Mouse (Mus musculus) fibroblast of lung, adult 2 months (primary cell): ENCODE measurements around the gene A930018P22Rik.

Source experiments
- DNase-seq: peaks from one replicate; pipeline ENCODE4 v3.0.0-alpha.2; 2011; ENCODE audit warnings: low read depth

A930018P22Rik gene

DNA sequence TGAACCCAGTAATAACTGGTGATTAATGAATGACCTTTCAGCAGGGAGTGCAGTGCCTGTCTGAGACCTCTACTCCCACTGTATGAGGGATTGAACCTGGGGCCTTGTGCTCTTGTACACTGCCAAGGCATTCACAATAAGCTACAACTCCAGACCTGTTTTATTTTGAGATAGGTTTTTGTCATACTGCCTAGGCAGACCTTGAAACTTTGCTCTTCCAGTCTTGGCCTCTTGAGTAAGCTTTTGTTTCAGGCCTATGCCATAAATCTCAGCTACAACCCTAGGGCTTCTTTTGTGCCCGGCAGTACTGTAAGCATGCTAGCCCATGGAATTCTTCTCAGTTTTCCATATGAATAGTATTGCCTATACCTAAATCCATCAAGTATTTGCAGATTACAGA, 3.5 kb upstream of the A930018P22Rik start:
- no peak for DNase-seq

DNA sequence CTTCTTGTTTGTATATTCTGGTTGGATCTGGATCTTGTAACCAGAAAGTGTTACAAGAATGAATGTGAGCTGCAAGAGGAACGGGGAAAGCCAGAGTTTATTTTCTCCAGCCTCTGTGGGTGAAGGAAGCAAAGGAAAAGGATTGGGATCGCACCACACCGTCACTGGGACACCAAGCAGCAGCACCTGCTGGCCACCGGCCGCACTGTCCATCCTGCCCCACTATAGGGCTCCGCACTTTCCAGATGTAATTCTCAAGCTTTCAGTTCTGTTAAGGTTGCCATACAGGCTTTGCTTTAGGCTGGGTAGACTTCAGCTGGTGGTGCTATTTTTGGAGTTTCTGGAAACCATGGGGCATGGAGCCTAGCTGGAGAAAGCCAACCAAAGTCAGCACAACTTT, 2.3 kb upstream of the A930018P22Rik start:
- DNase-seq, result no peak

DNA sequence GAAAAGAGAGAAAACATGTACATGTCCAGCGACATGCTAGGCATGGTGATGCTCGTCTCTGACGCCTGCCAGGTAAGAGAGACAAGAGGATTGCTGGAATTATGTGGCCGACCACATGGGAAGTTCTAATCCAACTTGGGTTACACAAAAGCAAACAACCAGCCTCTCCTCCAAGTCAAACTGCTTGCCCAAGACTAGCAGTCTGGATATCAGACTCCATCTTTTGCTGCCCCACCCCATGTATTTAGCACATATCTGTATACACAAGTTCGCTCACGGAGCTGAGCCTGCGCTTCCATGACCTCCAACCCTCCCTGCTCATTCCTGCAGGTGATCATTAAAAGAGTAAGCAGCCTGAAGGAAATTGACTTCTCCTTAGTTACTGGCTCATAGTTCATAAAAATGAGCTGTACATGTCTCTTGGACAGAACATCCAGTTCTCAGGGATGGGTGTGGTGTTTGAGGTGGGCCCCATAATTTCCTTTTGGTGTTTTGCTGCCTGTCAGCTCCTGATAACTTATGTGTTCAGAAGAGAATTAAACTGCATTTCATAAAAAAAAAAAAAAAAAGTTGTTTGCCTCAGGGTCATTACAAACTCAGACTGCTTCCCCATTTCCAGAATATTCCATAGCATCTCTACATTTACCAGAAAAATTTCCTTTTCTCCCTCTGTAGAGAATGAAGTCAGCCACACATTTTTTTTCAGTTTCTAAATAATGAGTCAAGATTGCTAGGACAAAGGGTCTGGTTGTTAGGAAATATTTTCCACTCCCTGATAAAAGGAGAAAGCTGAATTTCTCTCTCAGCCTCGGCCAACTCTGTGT, 676 bp upstream of the A930018P22Rik start:
- DNase-seq, result no peak

GRCm38 (mm10) chr2:104123540-104123939, 971 bp downstream of the A930018P22Rik start:
- no peak for DNase-seq

DNA sequence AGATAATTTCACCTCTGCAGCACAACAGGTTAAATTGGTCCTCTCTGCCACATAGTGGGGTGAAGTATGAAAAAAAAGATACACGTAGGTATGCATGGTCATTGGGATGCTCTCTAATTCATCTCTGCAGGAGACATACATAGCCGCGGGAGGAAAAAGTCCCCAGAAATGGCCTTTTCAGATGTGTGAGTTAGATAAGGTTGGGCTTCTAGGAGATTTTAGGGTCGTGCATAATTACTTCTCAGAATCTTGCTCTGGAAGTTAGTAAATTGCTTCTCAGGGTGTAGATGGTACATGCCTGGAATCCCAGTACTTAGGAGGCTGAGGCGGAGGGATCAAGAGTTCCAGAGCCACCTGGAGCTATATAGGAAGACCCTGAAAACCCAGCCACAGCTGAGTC, 1.5 kb downstream of the A930018P22Rik start:
- no peak for DNase-seq

DNA sequence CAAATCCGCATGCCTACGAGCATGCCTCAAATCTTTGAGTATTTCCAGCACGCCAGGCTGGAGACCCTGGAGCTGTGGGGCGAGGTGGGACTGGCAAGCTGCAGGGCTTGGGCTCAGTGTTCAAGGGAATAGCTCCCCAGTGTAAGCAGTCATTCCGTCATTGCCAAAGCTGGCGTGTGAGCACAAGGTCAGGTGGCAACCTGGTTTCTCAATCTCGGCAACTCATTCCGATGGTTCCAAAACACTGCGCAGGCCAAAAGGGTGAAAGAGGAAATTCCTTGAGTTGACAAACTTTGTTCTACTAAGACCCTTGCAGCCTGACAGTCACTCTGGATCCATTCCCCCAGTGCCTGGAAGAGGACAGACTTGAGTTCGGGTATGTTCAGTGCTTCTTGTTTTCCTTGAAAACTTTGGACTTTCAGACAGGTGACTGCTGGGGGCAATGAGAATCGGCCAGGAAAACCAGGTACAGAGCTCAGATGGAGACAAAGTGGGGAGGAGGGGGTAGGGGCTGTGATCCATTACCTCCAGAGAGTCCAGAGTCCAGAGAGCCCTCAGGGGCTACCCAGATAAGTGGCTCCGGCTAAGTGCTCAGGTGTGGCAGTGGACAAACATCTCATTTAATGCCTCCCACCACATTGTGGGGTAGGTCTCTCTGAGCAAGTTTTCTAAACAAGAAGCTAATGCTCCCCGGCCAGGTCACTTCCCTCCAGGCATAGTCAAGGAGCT, 6.4 kb downstream of the A930018P22Rik start:
- no peak for DNase-seq

- no peak for DNase-seq
These were observed 7.6 kb downstream of the A930018P22Rik start for GRCm38 (mm10) chr2:104130165-104130564.

DNA sequence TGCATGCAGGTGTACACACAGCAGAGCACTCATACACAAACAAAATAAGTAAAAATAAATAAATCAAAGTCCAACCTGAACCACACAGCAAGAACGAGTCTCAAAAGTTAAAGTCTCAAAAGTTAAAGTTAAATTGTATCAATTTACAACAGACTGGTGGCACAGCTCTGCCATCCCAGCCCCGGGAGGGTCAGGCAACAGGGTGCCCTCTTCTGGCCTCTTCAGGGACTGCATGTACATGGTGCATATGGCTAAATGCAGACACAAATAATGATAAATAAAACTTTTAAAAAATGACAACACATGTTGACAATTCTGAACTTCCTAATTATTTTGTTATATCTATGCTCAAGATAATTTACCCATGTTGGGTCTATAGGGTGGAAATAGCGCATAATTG, 8.4 kb downstream of the A930018P22Rik start:
- no peak for DNase-seq

DNA sequence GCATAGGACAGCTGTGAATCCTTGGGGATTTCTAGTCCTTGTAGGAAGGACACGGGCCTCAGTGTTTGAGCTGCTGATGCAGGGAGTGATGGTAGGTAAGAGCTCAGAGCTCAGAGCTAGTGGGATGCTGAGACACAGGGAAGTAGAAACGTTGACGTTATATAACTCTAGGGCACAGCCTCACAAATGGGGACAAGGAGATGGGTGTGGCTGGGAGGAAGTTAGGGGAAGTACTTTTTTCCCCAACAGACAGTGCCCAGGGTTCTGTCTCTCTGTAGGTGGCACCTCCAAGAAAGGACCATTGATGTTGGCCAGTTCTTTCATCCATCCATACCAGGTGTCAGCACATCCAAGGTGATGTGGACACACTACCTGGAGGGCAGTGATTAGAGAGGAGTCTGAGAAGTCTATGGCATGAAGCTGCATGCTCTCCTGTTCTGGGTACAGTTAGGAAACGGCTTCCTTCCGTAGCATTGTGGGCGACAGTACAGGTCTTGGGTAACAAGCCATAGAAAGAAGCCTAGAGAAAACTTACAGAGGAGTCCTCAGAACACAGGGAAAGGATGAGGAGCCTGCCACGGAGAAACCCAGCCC, 9.8 kb downstream of the A930018P22Rik start:
- no peak for DNase-seq

GRCm38 (mm10) chr2:104133042-104133810, 10.7 kb downstream of the A930018P22Rik start:
- no peak for DNase-seq

DNA sequence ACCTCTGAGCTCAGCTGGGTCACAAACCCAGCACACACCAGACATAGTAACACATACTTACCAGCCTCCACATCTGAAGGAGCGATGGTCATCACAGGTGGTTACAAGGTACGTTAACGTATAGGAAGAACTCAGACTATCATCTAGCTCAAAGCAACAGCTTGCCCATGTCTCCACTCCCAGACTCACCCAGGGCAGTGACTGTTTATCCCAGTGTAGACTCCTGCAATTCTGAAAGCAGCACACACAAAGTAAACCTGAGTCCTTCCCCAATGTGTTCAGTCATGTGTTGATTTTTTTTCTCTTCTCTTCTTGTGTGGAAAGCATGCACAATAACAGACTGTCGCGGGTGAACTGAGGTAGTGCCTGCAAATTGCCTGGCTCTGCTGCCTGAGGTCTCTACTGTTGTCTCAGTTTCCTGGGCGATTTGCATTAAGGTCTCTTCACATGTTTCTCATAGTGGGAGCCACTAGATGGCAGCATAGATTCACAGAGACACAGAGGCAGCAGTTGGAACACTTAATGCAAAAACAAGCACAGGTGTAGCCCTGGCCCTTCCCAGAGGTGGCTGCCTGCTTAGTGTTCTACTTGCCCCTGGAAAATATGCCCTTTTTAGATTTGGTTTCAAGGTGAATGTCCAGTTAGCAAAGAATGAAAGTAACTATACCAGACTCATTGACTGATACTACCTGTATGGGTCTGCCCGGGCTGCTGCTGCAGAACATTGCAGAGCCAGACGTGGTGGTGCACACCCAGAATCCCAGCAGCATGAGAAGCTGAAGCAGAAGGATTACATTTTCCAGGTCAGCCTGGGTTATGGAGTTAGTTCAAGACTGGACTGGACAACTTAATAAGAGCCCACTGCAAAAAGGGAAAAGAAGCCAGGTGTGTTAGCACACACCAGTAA, 11.8 kb downstream of the A930018P22Rik start:
- no peak for DNase-seq

GRCm38 (mm10) chr2:104135920-104136319, 13.4 kb downstream of the A930018P22Rik start:
- no peak for DNase-seq

GRCm38 (mm10) chr2:104142140-104142539, 19.6 kb downstream of the A930018P22Rik start:
- no peak for DNase-seq

- DNase-seq, result no peak
These were observed 21.4 kb downstream of the A930018P22Rik start for GRCm38 (mm10) chr2:104144004-104144403.

DNA sequence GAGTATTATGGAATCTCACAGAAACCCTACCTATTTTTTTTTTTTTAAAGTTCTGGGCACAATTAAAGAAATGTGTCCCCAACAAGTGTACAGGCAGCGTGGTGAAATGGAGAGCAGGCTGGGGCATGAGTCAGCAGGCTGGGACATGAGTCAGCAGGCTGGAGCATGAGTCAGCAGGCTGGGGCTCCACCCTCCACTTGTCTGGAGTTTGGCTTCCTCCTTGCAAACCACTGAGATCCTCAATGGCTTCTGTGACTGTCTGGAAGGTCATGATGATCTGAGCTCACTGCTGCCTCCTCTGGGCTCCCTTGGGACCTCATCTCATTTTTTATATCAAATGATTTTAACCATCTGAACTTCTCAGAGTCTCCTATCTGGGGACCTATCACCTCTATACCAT, 23.4 kb downstream of the A930018P22Rik start:
- DNase-seq, result peak; percentile 80

DNA sequence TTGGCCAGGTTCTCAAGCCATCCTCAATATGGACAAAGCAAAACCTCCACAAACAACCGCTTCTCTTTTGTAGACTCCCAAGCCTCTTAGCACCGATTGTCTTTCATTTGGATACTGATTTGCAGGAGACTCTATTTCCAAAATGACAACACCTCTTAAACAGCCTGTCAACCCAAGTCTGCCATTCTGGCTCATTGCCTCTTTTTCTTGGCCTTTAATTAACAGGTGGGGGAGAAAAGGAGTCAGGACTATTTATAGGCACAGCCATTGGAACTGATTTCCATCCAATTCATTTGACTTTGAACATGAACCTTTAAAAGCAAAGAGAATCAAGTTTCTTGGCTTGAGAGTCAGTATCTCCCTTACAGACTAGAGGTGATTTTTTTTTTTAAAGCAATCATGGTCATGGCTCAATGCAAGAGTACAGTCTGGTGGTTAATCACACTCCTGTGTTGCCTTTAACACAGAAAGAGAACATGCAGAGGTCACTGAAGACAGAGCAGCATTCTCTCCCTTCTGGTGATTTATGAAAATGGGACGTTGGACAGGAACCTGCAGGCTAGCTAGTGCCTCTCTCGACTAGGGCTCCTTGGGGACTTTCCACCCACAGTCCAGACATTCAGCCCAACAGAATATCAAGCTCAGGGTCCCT, 25.5 kb downstream of the A930018P22Rik start:
- no peak for DNase-seq

DNA sequence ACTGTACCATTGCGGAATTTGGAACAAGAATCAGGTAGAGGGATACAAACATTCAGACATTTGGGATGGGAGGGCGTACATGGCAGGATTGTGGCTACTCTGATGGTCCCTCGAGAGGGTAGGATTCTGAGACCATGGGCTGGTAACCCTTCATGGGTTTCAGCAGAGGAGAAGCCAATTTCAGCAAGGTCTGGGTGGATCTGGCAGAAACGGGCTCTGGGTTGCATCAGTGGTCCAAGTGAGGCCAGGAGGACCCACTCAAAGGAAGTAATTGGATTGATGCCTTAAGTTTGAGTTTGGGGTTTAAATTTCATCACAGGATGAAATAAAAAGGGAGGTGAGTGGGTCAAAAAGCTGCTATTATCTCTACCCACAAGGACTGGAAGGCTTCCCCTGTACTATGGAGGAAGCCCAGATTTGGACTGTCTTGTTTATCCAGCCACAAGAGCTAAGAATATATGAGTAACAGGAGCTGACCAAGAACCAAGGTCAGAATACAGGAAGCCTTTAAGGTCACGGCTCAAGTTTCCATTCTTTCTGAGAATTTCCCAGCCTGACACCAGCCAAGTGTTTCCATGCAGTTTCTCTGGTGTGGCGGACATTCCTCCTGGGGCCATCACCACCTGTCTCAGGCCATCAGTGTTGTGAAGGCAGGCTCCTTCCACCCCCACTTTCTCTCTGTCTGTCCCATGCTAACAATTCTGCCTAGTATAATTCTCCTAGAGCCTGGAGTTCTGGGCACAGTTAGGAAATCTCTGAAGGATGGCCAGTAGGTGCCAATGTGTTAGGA, 28.2 kb downstream of the A930018P22Rik start:
- DNase-seq, result peak; percentile 14

- no peak for DNase-seq
These were observed 30.8 kb downstream of the A930018P22Rik start for GRCm38 (mm10) chr2:104153345-104153744.

DNA sequence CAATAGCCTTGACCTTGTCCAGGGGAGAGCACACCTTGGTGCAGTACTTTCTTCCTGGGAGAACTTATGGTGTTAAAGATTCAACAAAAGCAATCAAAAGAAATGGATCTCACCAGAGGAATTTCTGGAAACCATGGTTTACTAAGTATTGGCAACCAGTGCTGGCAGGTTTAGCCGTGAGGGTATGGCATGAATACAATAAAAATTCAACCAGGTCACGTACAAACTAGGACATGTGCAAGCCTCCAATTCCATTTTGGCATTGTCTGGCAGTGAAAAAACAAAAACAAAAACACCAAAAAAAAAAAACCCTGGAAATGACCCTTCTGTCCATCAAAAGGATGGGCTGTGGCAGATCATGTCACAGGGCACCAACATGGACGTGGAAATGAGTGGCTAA, 31.3 kb downstream of the A930018P22Rik start:
- DNase-seq, result no peak

GRCm38 (mm10) chr2:104157831-104158230, 35.3 kb downstream of the A930018P22Rik start:
- no peak for DNase-seq
